Mouse (Mus musculus) CH12.LX (cell line): ENCODE results near the gene Retreg3. TPM values are rescaled to one million over a fixed set of nuclear protein-coding genes. Genes with fewer than 3 reads are reported as not detected.

ENCODE experiments used
- DNase-seq: peaks from one replicate; pipeline ENCODE4 v3.0.0-alpha.2; 2013; ENCODE audit errors: extremely low read depth
- H3K27ac ChIP-seq: 2 replicates; pipeline ENCODE4 v1.5.1; 2012; ENCODE audit warnings: low read depth, mild to moderate bottlenecking, control low read depth, moderate library complexity; ENCODE audit not compliant: insufficient read depth
- H3K27me3 ChIP-seq: replicated peaks from 2 replicates; pipeline ENCODE3; 2012; ENCODE audit warnings: inconsistent platforms
- H3K36me3 ChIP-seq, 2 experiments: replicated peaks in 1 of 2; 2 replicates each; pipeline versions ENCODE3 to v1.6.1; 2012; ENCODE audit warnings: inconsistent platforms in 1 of 2, low read length in 1 of 2, mild to moderate bottlenecking in 1 of 2, mixed read lengths in 1 of 2, moderate library complexity in 1 of 2; ENCODE audit not compliant: control insufficient read depth in 1 of 2, insufficient read depth in 1 of 2
- H3K4me1 ChIP-seq, 2 experiments: 2 replicates each; pipeline ENCODE4 v1.6.1; 2012; ENCODE audit warnings: inconsistent platforms in 1 of 2, moderate library complexity in 1 of 2; ENCODE audit not compliant: insufficient read depth in 2 of 2, control insufficient read depth in 1 of 2
- H3K4me2 ChIP-seq: 2 replicates; pipeline ENCODE4 v1.6.1; 2012; ENCODE audit warnings: low read depth, mild to moderate bottlenecking, control low read depth; ENCODE audit not compliant: poor library complexity, insufficient read depth, severe bottlenecking
- H3K4me3 ChIP-seq, 3 experiments: fragments of 150-350 bp in 1 of 3; sonication (generic) in 1 of 3; replicated peaks in 1 of 3; 2 replicates each; pipeline versions ENCODE3 to v1.5.1; 2011 to 2012; ENCODE audit warnings: low read depth in 2 of 3, low read length in 2 of 3, mild to moderate bottlenecking in 2 of 3, moderate library complexity in 2 of 3, control low read depth in 1 of 3, improper control_type of control experiment in 1 of 3, inconsistent platforms in 1 of 3, mixed read lengths in 1 of 3; ENCODE audit not compliant: poor library complexity in 1 of 3
- H3K79me2 ChIP-seq: replicated peaks from 2 replicates; pipeline ENCODE4 v1.6.1; 2012; ENCODE audit warnings: mild to moderate bottlenecking, moderate library complexity; ENCODE audit not compliant: control insufficient read depth, poor library complexity, insufficient read depth, severe bottlenecking; ENCODE audit errors: extremely low read depth
- H3K9ac ChIP-seq: 2 replicates; pipeline ENCODE4 v1.6.1; 2012; ENCODE audit warnings: low read depth, mild to moderate bottlenecking, control low read depth, moderate library complexity; ENCODE audit not compliant: insufficient read depth
- H3K9me3 ChIP-seq: replicated peaks from 2 replicates; pipeline ENCODE3; 2012; ENCODE audit warnings: low read length, inconsistent platforms, mixed read lengths
- CTCF ChIP-seq, 2 experiments: IDR thresholded peaks in 1 of 2; conservative IDR thresholded peaks in 1 of 2; 2 replicates each; pipeline ENCODE4 v1.5.1; 2011 to 2012; ENCODE audit warnings: low read depth in 2 of 2, low read length in 2 of 2, improper control_type of control experiment in 1 of 2, inconsistent platforms in 1 of 2, mild to moderate bottlenecking in 1 of 2, moderate library complexity in 1 of 2
- EP300 ChIP-seq: IDR thresholded peaks from 2 replicates; pipeline ENCODE4 v1.6.1; 2011; ENCODE audit warnings: low read length, improper control_type of control experiment
- ETS1 ChIP-seq: conservative IDR thresholded peaks from 2 replicates; pipeline ENCODE4 v1.6.1; 2012; ENCODE audit warnings: low read depth, mild to moderate bottlenecking, inconsistent platforms, low read length, improper control_type of control experiment, moderate library complexity
- IRF4 ChIP-seq: IDR thresholded peaks from 2 replicates; pipeline ENCODE4 v1.6.1; 2014; ENCODE audit warnings: low read depth, mild to moderate bottlenecking, inconsistent platforms, low read length, improper control_type of control experiment
- JUND ChIP-seq: conservative IDR thresholded peaks from 2 replicates; pipeline ENCODE4 v1.6.1; 2011; ENCODE audit warnings: low read depth, low read length, improper control_type of control experiment
- MAFK ChIP-seq: IDR thresholded peaks from 2 replicates; pipeline ENCODE4 v1.6.1; 2011; ENCODE audit warnings: low read length, improper control_type of control experiment; ENCODE audit not compliant: insufficient replicate concordance
- MAX ChIP-seq: IDR thresholded peaks from 2 replicates; pipeline ENCODE4 v1.6.1; 2011; ENCODE audit warnings: low read length, improper control_type of control experiment
- MEF2A ChIP-seq: IDR thresholded peaks from 2 replicates; pipeline ENCODE4 v1.6.1; 2014; ENCODE audit warnings: low read depth, mild to moderate bottlenecking, inconsistent platforms, low read length, improper control_type of control experiment, borderline replicate concordance
- MXI1 ChIP-seq: IDR thresholded peaks from 2 replicates; pipeline ENCODE4 v1.6.1; 2011; ENCODE audit warnings: mild to moderate bottlenecking, low read depth, low read length, improper control_type of control experiment
- MYC ChIP-seq: IDR thresholded peaks from 2 replicates; pipeline ENCODE4 v1.6.1; 2011; ENCODE audit warnings: low read depth, mild to moderate bottlenecking, improper control_type of control experiment, low read length
- NRF1 ChIP-seq: IDR thresholded peaks from 2 replicates; pipeline ENCODE4 v1.6.1; 2014; ENCODE audit warnings: low read depth, mild to moderate bottlenecking, inconsistent platforms, low read length, improper control_type of control experiment, moderate library complexity
- PAX5 ChIP-seq: IDR thresholded peaks from 2 replicates; pipeline ENCODE4 v1.6.1; 2012; ENCODE audit warnings: low read length, inconsistent platforms, mixed read lengths
- POLR2A ChIP-seq: IDR thresholded peaks from 2 replicates; pipeline ENCODE4 v1.6.1; 2011; ENCODE audit warnings: low read depth, mild to moderate bottlenecking, improper control_type of control experiment, low read length
- SMC3 ChIP-seq: IDR thresholded peaks from 2 replicates; pipeline ENCODE4 v1.6.1; 2011; ENCODE audit warnings: low read depth, low read length, improper control_type of control experiment
- TBP ChIP-seq: conservative IDR thresholded peaks from 2 replicates; pipeline ENCODE4 v1.6.1; 2011; ENCODE audit warnings: low read depth, low read length, improper control_type of control experiment
- ZC3H11A ChIP-seq: IDR thresholded peaks from 2 replicates; pipeline ENCODE4 v1.6.1; 2012; ENCODE audit warnings: low read depth, mild to moderate bottlenecking, inconsistent platforms, low read length, improper control_type of control experiment
- dilution Hi-C: fragments of 300-500 bp; cut with MboI; formaldehyde crosslinking; loops from 2 replicates; pipeline ENCODE4 v1.14.3; 2020; ENCODE audit warnings: low sequenced_read_pairs; ENCODE audit not compliant: extremely low pct_unique_long_range_greater_than_20kb, extremely low pct_ligation_motif_present
- in situ Hi-C: fragments of 300-500 bp; cut with MboI; formaldehyde crosslinking; loops from 3 replicates; pipeline ENCODE4 v1.14.3; 2019; ENCODE audit warnings: low sequenced_read_pairs, low pct_ligation_motif_present, low pct_unique_long_range_greater_than_20kb, mixed read lengths
- polyA plus RNA-seq: library from polyadenylated mRNA; unstranded; fragments of >175 nt; gene quantifications from 2 replicates; pipeline ENCODE4 v1.2.1, GENCODE M21; 2012; ENCODE audit warnings: low read depth; ENCODE audit not compliant: insufficient read length
- total RNA-seq, 2 experiments: library from RNA; depleted of rRNA; stranded (reverse); fragments of 300-350 nt in 1 of 2; fragments of >200 nt in 1 of 2; gene quantifications; 2 replicates each; pipeline ENCODE4 v1.2.3; 2012 to 2014

The Retreg3 gene
- total and polyA plus RNA-seq, 3 experiments: 48.2 to 55.9 (median 54.3) TPM

GRCm38 (mm10) chr11:101167211-101167962 lies 47.7 kb upstream of the Retreg3 start:
- Histone ChIP-seq H3K9me3 (no peaks in the 10 kb centered on the region), H3K79me2 (peaks cover 10% of the 10 kb centered on the region; the same call in 1 of the 2 replicates), H3K4me1 (peaks cover 0 to 30% of the 10 kb centered on the region in 2 experiments; a peak in 3 of 4 replicates), H3K4me3 (no peak overlapping the region), H3K27ac (no peak overlapping the region), H3K36me3 (peaks cover 44 to 57% of the 10 kb centered on the region in 2 experiments), H3K4me2 (no peak overlapping the region), H3K27me3 (peaks cover 9% of the 10 kb centered on the region), H3K9ac (no peak overlapping the region)
- in situ Hi-C loops: no loop called here
- dilution Hi-C loops: no loop called here
- TF ChIP-seq POLR2A: no peak
- DNase-seq: no peak

- no peaks in the 10 kb centered on the region for H3K9me3 ChIP-seq
- no peak overlapping the region for H3K27ac ChIP-seq
- H3K4me1 ChIP-seq: peaks cover 0 to 23% of the 10 kb centered on the region in 2 experiments; a peak in 3 of 4 replicates
- TF ChIP-seq CTCF (conservative IDR thresholded peaks at IDR 0.05 in 1 of 2, IDR thresholded peaks at IDR 0.05 in 1 of 2; ENCODE audit: low read depth in 2 of 2, low read length in 2 of 2) (no peak), MAX (no peak), ZC3H11A (no peak), SMC3 (no peak), PAX5 (no peak), JUND (no peak), NRF1 (no peak), MAFK (no peak), MEF2A (no peak), IRF4 (no peak), TBP (no peak), MYC (no peak), EP300 (no peak), MXI1 (no peak), ETS1 (no peak)
- TF ChIP-seq, all 38 proteins: peak for 0
- Histone ChIP-seq H3K36me3 (peaks cover 54 to 67% of the 10 kb centered on the region in 2 experiments), H3K4me2 (no peak overlapping the region), H3K79me2 (peaks cover 10% of the 10 kb centered on the region; the same call in 1 of the 2 replicates), H3K9ac (no peak overlapping the region), H3K27me3 (peaks cover 9% of the 10 kb centered on the region), H3K4me3 (no peak overlapping the region)
- no peak for DNase-seq
- in situ Hi-C loops (no loop called here), dilution Hi-C loops (no loop called here)
Measured at GRCm38 (mm10) chr11:101166357-101166756, 46.7 kb upstream of the Retreg3 start.
